Mouse (Mus musculus): Measurements from ENCODE around the gene Hs3st3b1. TPM values are rescaled to one million over a fixed set of nuclear protein-coding genes. Genes with fewer than 3 reads are reported as not detected.

Hs3st3b1 gene
- polyA plus RNA-seq, 1 experiment from 2014 or later, result 6.7 TPM

DNA sequence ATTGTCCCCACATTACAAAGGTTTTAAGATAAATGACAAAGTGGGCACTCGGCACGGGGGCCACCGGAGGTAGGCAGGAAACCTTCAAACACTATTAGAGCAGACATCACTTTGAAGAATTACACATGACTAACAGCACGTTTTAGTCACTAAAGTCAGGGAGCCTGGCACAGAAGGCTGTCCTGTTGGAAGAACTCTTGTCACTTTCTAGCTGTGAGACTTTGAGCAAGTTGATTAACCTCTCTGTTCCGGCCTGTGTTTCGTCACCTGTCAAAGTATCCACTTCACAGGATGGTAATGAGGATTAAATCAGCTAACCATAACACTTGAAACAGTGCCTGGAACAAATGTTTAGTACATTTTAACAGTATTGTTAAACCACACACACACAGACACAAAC is 4.5 kb downstream of the Hs3st3b1 start:
- ATAC-seq (ENCODE audit: low FRiP score) (no peak), DNase-seq (ENCODE audit: low spot score) (no peak)
- no peak overlapping the region for H3K27ac ChIP-seq
- peaks cover 57% of the 10 kb centered on the region for H3K27me3 ChIP-seq (ENCODE audit: control insufficient read depth, insufficient read depth, low read length)
- peaks cover 30% of the 10 kb centered on the region for H3K4me1 ChIP-seq (replicated peaks; ENCODE audit: control insufficient read depth, insufficient read depth, low read length)
- H3K4me3 ChIP-seq (replicated peaks; ENCODE audit: low read length), result no peak overlapping the region
- WGBS, result 21% methylated on average over 6 of the region's 6 CpGs
- no peaks in the 10 kb centered on the region for H3K9me3 ChIP-seq (ENCODE audit: control insufficient read depth, low read length)
- no peak overlapping the region for H3K9ac ChIP-seq
- H3K4me2 ChIP-seq (replicated peaks), result peak overlapping the region; percentile 86
- H3K36me3 ChIP-seq (replicated peaks; ENCODE audit: control insufficient read depth, insufficient read depth), result no peaks in the 10 kb centered on the region

DNA sequence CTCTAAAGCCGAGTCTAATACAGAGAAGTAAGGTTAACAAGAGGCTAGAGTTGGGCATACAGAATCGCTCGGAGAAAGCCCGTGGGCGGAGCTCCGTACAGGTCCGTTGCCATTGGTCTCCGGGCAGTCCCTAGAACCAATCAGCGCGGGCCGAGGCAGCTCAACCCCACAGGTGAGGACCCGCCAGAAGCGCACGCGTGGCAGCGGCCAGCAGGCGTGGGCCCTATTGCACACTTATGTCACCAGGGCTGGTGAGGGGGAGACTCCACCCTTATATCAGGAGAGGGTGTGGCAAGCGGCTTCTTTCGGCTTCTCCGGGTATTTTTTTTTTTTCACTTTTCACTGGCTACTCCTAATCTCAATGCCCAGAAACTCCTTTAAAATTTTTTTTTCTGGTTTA is 7.7 kb downstream of the Hs3st3b1 start:
- DNase-seq (ENCODE audit: low spot score) (peak; percentile 76), ATAC-seq (ENCODE audit: low FRiP score) (peak; percentile 92)
- peak overlapping the region; percentile 32 for H3K4me3 ChIP-seq (replicated peaks; ENCODE audit: low read length)
- H3K9me3 ChIP-seq (ENCODE audit: control insufficient read depth, low read length), result no peaks in the 10 kb centered on the region
- H3K27ac ChIP-seq, result no peak overlapping the region
- H3K9ac ChIP-seq, result peak overlapping the region; percentile 28
- H3K36me3 ChIP-seq (replicated peaks; ENCODE audit: control insufficient read depth, insufficient read depth), result no peaks in the 10 kb centered on the region
- peak overlapping the region; percentile 72 for H3K4me2 ChIP-seq (replicated peaks)
- peaks cover 38% of the 10 kb centered on the region for H3K27me3 ChIP-seq (ENCODE audit: control insufficient read depth, insufficient read depth, low read length)
- 2% methylated on average over 20 of the region's 20 CpGs for WGBS
- peaks cover 13% of the 10 kb centered on the region for H3K4me1 ChIP-seq (replicated peaks; ENCODE audit: control insufficient read depth, insufficient read depth, low read length)

DNA sequence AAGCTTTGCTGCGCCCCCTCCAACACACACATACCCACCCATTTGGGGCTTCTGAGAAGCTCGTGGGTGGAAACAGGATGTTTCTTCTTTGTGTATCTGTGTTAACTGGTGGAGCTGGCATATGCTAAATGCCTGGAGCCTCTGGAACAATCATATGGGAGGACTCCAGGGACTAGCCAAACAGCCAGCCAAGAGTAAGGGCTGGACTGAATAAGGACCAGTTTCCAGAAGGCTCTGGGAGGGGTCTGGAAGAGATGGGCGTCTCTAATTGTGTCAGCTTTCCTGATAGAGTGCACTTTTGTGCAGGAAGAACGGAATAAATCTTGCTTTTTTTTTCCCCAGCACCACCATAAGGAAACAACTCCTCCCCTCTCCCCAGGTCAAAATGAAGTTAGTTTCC is 8.2 kb downstream of the Hs3st3b1 start:
- no peaks in the 10 kb centered on the region for H3K9me3 ChIP-seq (ENCODE audit: control insufficient read depth, low read length)
- WGBS, result 17% methylated on average over 4 of the region's 4 CpGs
- peak overlapping the region; percentile 28 for H3K9ac ChIP-seq
- H3K27me3 ChIP-seq (ENCODE audit: control insufficient read depth, insufficient read depth, low read length), result peaks cover 34% of the 10 kb centered on the region
- peaks cover 10% of the 10 kb centered on the region for H3K4me1 ChIP-seq (replicated peaks; ENCODE audit: control insufficient read depth, insufficient read depth, low read length)
- ATAC-seq (ENCODE audit: low FRiP score) (peak; percentile 71; the same call in 1 of the 2 replicates), DNase-seq (ENCODE audit: low spot score) (no peak)
- no peaks in the 10 kb centered on the region for H3K36me3 ChIP-seq (replicated peaks; ENCODE audit: control insufficient read depth, insufficient read depth)
- peak overlapping the region; percentile 72 for H3K4me2 ChIP-seq (replicated peaks)
- H3K4me3 ChIP-seq (replicated peaks; ENCODE audit: low read length), result peak overlapping the region; percentile 32
- H3K27ac ChIP-seq, result no peak overlapping the region

DNA sequence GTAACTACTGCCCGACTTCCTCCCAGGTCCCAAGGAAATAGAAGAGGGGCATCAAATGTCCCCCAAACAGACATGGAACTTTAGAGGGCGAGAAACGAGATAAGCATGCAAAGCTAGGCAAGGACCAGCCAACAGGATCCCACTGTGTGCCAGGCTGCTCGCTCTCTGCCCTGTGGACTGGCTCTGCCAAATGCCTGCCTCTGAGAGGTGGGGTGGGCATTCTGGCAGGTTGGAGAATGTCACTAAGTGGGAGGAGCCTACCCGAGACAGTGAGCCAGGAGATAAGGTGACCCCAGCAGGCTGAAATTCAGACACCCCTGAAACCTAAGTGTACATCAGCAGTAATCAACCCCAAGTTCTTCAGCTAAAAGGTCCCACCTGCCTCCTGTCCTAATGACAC is 11.1 kb downstream of the Hs3st3b1 start:
- no peak overlapping the region for H3K27ac ChIP-seq
- H3K4me3 ChIP-seq (replicated peaks; ENCODE audit: low read length), result no peak overlapping the region
- no peaks in the 10 kb centered on the region for H3K9me3 ChIP-seq (ENCODE audit: control insufficient read depth, low read length)
- H3K4me2 ChIP-seq (replicated peaks), result no peak overlapping the region
- H3K4me1 ChIP-seq (replicated peaks; ENCODE audit: control insufficient read depth, insufficient read depth, low read length), result peaks cover 10% of the 10 kb centered on the region
- ATAC-seq (ENCODE audit: low FRiP score) (no peak), DNase-seq (ENCODE audit: low spot score) (no peak)
- WGBS, result 61% methylated on average over 5 of the region's 5 CpGs
- no peaks in the 10 kb centered on the region for H3K36me3 ChIP-seq (replicated peaks; ENCODE audit: control insufficient read depth, insufficient read depth)
- no peak overlapping the region for H3K9ac ChIP-seq
- peaks cover 18% of the 10 kb centered on the region; the same call in 1 of the 2 replicates for H3K27me3 ChIP-seq (ENCODE audit: control insufficient read depth, insufficient read depth, low read length)

DNA sequence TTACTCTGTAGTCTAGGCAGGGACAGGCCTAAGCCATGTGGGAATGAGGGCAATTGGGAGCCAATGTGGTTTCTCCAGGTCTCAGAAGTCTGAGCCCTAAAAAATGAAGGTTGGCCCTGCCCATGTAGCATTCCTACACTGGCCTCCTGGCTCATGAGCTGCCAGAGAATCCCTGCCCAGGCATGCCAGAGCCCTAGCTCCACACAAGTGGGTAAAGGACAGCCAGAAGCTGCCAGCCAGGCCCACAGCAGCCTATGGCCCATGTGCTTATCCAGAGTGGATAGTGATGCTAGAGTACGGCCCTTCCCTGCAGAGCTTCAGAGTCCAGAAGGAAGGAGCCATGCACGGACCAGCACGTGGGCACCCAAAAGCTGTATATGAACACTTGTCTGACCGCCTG is 12.1 kb downstream of the Hs3st3b1 start:
- H3K9me3 ChIP-seq (ENCODE audit: control insufficient read depth, low read length), result no peaks in the 10 kb centered on the region
- DNase-seq (ENCODE audit: low spot score) (no peak), ATAC-seq (ENCODE audit: low FRiP score) (no peak)
- H3K4me2 ChIP-seq (replicated peaks), result no peak overlapping the region
- peaks cover 10% of the 10 kb centered on the region for H3K4me1 ChIP-seq (replicated peaks; ENCODE audit: control insufficient read depth, insufficient read depth, low read length)
- 94% methylated on average over 4 of the region's 4 CpGs for WGBS
- no peak overlapping the region for H3K27ac ChIP-seq
- H3K4me3 ChIP-seq (replicated peaks; ENCODE audit: low read length), result no peak overlapping the region
- no peaks in the 10 kb centered on the region for H3K36me3 ChIP-seq (replicated peaks; ENCODE audit: control insufficient read depth, insufficient read depth)
- H3K9ac ChIP-seq, result no peak overlapping the region
- H3K27me3 ChIP-seq (ENCODE audit: control insufficient read depth, insufficient read depth, low read length), result peaks cover 8% of the 10 kb centered on the region; the same call in 1 of the 2 replicates

DNA sequence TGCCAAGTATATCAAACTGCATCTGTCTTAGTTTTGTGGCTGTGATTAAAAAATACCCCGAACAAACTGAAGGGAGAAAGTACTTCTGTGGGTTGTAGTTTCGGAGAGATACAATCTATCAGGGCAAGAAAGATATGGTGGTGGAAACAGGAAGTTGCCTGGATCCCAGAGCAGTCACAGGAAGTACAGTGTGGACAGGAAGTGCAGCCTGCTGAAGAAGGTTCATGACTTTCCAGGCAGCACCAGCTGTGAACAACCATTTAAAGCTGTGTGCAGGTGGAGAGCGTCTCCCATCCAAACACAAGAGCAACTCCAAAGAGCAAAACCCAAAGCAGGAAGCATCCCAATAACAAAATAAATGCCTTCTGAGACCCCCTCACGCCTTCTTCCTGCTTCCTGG is 13.6 kb downstream of the Hs3st3b1 start:
- Histone ChIP-seq H3K36me3 (replicated peaks; ENCODE audit: control insufficient read depth, insufficient read depth) (no peaks in the 10 kb centered on the region), H3K4me3 (replicated peaks; ENCODE audit: low read length) (no peak overlapping the region), H3K9ac (no peak overlapping the region), H3K9me3 (ENCODE audit: control insufficient read depth, low read length) (no peaks in the 10 kb centered on the region), H3K4me2 (replicated peaks) (no peak overlapping the region), H3K27ac (no peak overlapping the region), H3K27me3 (ENCODE audit: control insufficient read depth, insufficient read depth, low read length) (0 out of 2 replicates have a peak, but pooled peaks cover 4% of the 10 kb centered on the region), H3K4me1 (replicated peaks; ENCODE audit: control insufficient read depth, insufficient read depth, low read length) (peaks cover under 1% of the 10 kb centered on the region)
- WGBS, result 95% methylated on average over 4 of the region's 4 CpGs
- DNase-seq (ENCODE audit: low spot score) (no peak), ATAC-seq (ENCODE audit: low FRiP score) (no peak)

DNA sequence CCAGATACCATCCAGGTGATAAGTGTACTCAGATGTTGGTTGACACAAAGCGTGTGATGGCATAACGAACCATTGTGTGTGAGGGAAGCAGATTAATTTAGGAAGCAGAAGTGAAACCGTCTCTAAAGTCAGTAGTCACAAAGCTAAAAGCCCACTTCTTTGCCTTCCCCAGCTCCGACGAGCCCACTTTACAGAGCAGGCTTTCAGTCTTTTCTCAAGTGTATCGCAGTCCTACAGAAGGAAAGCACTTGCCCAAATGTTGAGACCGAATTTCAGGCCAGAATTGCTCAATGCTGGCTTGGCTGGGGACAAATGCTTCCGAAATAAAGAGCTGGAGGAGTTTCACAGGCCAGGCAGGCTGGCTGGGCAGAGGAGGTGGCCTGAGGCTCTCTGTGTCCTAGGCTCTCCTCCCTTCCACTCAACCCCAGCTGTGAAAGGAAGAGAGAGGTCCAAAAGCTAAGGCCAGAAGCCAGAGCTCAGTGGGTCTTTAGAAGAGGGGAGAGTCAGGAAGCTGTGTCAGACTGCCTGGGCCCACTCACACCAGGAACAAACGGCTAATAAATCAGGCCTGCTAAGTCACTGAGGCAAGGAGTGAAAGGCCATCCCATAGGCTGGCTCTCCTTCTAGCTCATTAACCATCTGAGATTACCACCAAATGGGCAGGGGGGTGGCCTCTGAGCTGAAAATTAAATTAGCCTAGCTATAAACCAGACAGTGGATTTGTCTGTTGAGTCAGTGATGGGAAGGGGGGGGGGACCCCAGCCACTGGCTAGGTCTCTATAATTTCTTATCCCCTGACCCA is 15.3 kb downstream of the Hs3st3b1 start:
- H3K4me1 ChIP-seq (replicated peaks; ENCODE audit: control insufficient read depth, insufficient read depth, low read length), result no peaks in the 10 kb centered on the region; the same call in 1 of the 2 replicates
- H3K36me3 ChIP-seq (replicated peaks; ENCODE audit: control insufficient read depth, insufficient read depth), result no peaks in the 10 kb centered on the region
- no peak overlapping the region for H3K4me2 ChIP-seq (replicated peaks)
- DNase-seq (ENCODE audit: low spot score), result no peak
- H3K27ac ChIP-seq, result no peak overlapping the region
- H3K9ac ChIP-seq, result no peak overlapping the region
- ATAC-seq (ENCODE audit: low FRiP score), result no peak
- 69% methylated on average over 9 of the region's 9 CpGs for WGBS
- H3K4me3 ChIP-seq (replicated peaks; ENCODE audit: low read length), result no peak overlapping the region
- H3K27me3 ChIP-seq (ENCODE audit: control insufficient read depth, insufficient read depth, low read length), result no peaks in the 10 kb centered on the region
- H3K9me3 ChIP-seq (ENCODE audit: control insufficient read depth, low read length), result no peaks in the 10 kb centered on the region

DNA sequence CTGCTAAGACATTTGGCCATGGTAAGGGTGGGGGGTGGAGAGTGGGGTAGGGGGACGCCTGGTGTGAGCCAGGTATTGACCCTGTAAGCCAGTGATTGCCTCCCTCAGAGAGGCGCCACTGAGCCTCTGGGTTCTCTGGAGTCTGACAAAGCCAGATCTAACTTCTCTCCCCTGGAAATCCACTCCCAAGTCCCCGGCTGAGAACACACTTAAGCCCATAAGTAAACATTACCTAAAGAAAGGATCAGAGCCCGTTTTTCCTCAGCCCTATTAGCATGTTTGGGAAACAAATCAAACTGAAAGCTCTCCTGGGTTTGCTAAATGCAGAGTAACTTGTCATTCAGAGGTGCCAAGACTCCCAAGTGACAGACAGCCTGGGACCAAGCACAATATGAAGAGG is 17.3 kb downstream of the Hs3st3b1 start:
- Histone ChIP-seq H3K27ac (no peak overlapping the region), H3K27me3 (ENCODE audit: control insufficient read depth, insufficient read depth, low read length) (no peaks in the 10 kb centered on the region), H3K9me3 (ENCODE audit: control insufficient read depth, low read length) (no peaks in the 10 kb centered on the region), H3K36me3 (replicated peaks; ENCODE audit: control insufficient read depth, insufficient read depth) (no peaks in the 10 kb centered on the region), H3K4me3 (replicated peaks; ENCODE audit: low read length) (no peak overlapping the region), H3K9ac (no peak overlapping the region), H3K4me1 (replicated peaks; ENCODE audit: control insufficient read depth, insufficient read depth, low read length) (no peaks in the 10 kb centered on the region), H3K4me2 (replicated peaks) (no peak overlapping the region)
- DNase-seq (ENCODE audit: low spot score) (no peak), ATAC-seq (ENCODE audit: low FRiP score) (no peak)
- WGBS, result 43% methylated on average over 4 of the region's 4 CpGs

DNA sequence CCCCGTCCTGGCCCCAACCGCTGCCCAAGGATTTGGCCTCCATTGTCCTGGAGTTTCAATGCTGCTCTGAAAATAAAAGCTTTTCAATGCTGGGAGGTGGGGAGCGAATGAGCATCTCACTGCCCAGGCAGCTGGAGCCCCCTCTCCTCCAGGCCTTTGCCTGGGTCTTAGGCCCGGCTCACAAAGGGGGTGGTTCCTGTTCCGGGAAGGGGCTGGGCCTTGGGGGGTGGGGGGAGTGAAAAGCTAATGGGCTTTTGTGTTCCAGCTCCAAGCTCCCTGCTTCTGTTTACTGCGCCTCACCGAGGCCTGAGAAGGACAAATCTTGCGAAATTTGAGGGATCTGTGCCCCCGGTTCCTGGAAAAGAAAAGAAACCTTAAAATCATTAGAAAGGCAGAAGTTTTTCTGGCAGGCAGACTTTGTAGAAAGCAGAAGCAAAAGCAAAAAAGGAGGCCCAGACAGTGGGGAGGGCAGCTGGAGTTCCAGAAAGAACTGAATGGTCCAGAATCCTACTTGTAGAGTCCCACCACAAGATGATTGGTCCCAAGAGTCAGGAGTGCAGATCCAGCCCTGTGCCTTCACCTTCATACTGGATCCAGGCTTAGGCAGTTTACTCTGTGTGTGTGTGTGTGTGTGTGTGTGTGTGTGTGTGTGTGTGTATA is 23.5 kb downstream of the Hs3st3b1 start:
- Histone ChIP-seq H3K9ac (no peak overlapping the region), H3K36me3 (replicated peaks; ENCODE audit: control insufficient read depth, insufficient read depth) (no peaks in the 10 kb centered on the region), H3K4me1 (replicated peaks; ENCODE audit: control insufficient read depth, insufficient read depth, low read length) (no peaks in the 10 kb centered on the region), H3K9me3 (ENCODE audit: control insufficient read depth, low read length) (no peaks in the 10 kb centered on the region), H3K27me3 (ENCODE audit: control insufficient read depth, insufficient read depth, low read length) (no peaks in the 10 kb centered on the region), H3K4me2 (replicated peaks) (no peak overlapping the region), H3K27ac (no peak overlapping the region), H3K4me3 (replicated peaks; ENCODE audit: low read length) (no peak overlapping the region)
- ATAC-seq (ENCODE audit: low FRiP score), result peak; percentile 62
- WGBS, result 8% methylated on average over 9 of the region's 9 CpGs
- no peak for DNase-seq (ENCODE audit: low spot score)
